Mouse (Mus musculus): ENCODE measurements around the gene 1700010B08Rik.

The 1700010B08Rik gene

DNA sequence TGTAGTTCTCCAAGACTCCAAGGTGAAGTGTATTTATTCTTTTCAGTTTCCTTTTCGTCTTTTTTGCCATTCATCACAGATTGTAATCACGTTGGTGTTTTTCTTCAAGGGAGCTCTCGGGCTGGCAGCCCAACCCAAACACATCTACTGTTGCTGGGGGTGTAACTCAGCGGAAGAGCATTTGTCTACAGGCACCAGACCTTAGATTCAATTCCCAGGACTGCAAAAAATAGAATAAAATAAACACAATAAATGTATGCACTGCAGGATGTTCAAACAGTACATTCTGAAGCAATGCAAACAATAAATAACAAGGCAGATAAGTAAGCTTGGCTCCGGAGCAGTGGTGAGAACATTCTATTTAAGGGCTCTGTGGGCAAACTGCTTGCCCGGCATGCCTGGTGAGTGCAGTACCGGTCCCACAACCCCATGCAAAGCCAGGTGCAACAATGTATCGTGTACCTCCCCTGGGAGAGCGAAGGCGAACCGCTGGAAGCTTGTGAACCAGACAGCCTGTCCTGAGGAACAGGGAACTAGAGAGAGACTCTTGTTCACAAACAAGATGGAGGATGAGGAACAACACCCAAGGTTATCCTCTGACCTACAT is 3.1 kb downstream of the 1700010B08Rik start:
- DNase-seq (ENCODE audit: low spot score in 2 of 2) = no peak

DNA sequence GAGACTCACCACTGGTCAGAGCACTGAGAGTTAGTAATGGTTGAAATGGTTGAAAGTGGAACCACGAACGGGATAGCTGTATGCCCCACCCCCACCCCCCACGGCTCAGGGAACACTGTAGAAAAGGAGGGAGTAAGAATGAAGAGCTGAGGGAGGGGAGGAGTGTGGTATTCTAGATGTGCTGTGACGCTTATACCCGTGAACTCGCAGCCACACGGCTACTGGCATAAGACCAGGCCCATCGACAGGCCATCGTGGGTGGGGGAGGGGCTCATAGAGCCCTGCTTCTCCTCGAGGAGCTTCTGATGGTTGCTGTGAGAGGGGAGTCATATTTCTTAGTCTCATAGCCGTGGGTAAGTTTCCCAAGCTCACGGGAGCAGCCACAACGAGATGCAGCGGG is 5.2 kb downstream of the 1700010B08Rik start:
- DNase-seq (ENCODE audit: low spot score in 2 of 2) = no peak

DNA sequence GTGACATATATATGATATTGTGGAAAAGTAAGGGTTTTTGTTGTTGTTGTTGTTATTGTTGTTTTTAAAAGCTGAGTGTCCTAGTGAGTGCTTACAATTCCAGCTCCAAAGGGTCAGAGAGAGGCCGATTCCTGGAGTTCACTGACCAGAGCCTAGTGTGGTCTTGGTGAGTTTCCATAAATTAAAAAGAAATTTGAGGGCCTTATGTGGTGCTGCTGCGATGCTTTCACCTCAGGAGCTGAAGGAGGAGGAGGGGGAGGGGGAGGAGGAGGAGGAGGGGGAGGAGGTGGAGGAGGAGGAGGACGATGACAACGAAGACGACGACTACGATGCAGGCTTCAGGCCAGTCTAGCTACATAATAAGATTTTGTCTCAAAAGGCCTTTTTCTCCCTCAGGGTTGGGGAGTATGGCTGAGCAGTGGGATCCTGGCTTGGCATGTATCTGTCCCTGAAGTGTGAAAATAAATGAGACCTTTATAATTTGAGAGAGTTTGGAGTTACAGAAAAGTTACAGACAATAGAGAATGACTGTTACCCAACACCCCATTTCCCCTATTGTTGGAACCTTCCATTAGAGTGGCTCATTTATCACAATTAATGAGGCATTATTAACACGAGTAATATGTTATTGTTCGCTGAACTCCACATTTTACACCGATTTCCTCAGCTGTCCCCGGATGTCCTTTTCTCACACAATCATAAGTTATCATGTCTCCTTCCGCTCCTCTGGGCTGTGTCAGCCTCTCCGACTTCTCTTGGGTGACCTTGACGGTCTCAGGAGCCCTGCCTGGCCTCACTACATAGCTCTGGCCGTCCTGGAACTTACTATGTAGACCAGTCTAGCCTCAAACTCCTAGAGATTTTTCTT is 6.0 kb downstream of the 1700010B08Rik start:
- no peak for DNase-seq (ENCODE audit: low spot score in 2 of 2)

DNA sequence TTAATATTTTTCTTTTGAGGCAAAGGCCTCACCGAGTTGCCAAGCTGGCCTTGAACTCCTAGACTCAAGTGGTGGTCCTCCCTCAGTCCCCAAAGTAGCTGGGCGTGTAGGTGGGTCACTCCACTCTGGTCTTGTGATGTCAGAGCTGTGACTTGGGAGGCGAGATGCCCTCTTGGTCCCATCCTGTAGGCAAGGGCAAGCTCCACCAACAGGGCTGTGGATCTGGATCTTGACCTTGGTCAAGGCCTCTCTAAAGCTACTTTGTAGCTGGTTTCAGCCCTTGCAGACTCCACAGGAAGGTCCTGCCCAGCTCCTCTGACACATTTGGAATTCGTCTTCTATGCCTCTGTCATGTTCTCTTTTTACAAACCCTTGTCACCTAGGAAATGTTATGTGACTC is 6.6 kb downstream of the 1700010B08Rik start:
- DNase-seq (ENCODE audit: low spot score in 2 of 2) = no peak

DNA sequence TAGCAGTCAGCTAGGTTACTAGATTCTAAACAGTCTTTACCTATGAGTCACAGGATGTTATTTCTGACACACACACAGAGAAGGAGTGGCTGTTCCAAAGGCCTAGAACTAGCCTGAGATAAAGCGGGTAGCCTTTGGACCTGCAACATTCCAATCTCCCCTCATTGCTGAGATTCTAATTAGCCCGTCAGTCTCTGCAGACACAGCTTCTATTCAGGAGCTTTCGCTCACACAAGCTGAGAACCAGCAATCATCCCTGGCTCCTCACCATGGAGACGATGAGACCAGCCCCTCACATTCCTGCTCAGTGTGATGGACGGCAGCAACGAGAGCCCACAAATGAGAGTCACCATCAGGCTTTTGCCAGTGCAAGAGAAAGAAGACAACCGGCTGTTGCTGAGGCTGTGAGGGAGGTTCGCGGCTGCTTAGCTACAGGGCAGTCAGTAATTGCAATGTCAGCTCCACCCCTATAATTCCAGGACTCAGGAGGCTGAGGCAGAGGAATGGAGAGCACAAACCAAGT is 11.3 kb downstream of the 1700010B08Rik start:
- DNase-seq (ENCODE audit: low spot score in 2 of 2) = peak in 1 of 2 experiments; percentile 11

DNA sequence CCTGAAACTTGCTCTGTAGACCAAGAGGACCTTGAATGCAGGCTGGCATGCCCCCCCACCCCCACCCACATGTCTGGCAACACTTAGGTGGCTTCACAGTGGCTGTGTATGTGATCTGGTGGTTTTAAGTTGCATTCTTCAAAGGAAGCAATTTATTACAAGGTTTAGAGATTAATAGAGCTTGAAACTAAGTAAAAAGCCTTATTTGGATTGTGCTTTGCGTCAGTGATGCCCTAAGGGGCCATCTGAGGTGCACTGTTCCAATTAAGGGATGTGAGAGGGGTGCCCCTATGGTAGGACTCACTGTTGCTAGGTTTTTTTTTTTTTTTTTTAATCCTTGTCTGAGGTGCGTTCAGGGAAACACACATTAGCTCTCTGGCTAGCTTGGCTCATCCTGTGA is 15.2 kb downstream of the 1700010B08Rik start:
- no peak for DNase-seq (ENCODE audit: low spot score in 2 of 2)

DNA sequence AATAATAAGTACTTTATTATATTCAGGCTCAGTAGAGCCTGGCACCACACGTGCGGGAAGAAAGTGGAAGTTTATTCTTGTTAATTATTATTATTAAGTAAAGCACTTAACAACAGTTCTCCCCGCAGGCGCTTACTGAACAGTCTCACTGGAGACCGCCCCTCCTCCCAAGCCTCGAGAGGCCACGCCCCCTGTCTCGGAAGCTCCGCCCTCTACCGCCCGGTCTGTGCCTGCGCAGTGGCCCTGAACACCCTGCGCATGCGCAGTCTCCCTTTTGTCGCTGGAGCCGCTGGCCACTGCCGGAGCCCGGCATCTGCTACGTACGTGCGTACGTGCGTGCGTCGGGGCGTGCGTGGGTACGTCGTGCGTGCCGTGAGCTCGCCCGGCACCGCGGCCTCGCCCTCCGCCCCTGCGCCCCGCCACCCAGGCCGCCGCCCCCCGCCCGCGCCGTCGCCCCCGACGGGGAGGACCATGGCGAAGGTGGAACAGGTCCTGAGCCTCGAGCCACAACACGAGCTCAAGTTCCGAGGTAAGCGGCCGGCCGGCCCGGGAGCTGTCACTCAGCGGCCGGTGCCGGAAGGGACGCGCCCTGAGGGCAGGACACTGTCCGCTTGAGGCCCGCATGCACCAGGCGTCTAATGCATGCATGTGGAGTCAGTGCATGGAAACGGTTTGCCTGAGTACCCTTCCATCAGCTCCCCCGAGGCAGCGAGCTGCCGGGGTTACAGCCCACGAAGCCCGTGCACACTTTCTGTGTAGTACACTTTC is 18.2 kb downstream of the 1700010B08Rik start, which contains the start of gene Vapb:
Gene Vapb, plus strand, starts transcription at position 290 of the 768 bp plus-strand sequence.
- DNase-seq (ENCODE audit: low spot score in 2 of 2) = peak; percentile 96 to 98

DNA sequence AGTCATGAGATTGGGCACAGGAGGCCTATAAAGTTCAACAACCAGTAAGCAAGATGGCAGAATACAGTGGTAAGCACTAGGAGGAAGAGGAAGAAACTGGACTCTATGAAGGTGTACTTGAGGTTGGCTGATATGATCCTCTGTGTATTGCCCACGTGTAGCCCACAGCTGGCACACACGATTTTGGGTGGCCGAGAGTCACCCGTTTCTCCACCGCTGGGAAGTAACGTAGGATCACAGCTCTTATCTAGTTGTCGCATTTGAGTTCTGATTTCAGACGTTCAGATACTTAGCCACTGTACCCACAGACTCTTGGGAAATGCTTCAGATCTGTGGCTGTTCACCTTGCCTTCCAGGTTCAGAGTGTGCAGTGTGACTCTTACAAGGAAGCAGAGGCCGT is 19.0 kb downstream of the 1700010B08Rik start:
- DNase-seq (ENCODE audit: low spot score in 2 of 2) = no peak

DNA sequence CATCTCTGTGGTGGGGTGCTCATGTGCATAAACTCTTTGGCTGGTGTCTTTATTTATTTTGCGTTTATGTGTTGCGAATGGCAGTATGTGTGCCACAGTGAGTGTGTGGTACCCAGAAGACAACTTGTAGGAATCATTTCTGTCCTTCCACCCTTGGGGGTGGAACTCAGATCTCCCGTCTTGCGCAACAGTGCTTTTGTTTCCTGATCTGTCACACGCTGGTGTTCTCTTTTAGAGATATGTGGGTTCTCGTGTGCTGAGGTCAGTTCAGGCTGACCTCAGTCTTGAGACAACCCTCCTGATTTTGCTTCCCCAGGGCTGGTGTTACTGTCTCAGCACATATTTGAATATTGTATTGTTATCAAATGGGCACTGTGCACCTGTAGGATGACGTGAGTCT is 19.9 kb downstream of the 1700010B08Rik start:
- no peak for DNase-seq (ENCODE audit: low spot score in 2 of 2)

DNA sequence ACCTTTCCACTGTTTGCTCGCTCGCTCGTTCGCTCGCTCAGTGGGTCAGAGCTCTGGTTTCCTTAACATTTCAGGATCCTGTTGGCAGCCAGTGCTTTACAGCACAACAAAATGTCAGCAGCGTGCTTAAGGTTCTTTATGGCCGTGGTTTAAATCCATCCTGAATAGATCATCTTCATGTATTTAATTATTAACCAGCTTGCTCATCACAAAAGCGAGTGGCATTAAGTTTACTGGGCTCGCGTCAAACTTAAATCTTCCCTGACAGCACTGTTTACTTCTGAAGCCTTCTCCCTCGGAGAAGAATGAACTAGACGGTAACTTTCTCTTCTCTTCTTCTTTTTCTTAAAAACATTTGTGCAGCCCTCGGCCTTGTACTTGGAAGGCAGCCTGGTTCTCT is 22.9 kb downstream of the 1700010B08Rik start:
- no peak for DNase-seq (ENCODE audit: low spot score in 2 of 2)

DNA sequence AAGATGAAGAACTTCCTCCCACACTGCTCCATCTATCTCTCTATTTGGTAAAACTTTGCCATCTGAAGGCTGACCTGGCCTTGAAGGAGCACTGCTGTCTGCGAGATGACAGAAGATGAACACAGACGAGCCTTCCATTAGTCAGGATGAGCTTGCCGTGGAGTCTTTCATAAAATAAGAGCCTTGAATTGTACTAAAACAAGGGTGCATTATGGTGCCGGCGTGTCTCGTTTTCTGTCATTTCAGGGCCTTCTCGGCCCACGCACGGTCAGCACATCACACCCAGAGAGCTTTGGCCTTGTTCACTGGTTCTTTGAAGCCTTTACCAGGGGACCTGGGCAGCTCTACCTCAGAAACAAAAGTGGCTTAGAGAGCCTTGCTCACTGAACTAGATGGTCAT is 23.5 kb downstream of the 1700010B08Rik start:
- no peak for DNase-seq (ENCODE audit: low spot score in 2 of 2)

DNA sequence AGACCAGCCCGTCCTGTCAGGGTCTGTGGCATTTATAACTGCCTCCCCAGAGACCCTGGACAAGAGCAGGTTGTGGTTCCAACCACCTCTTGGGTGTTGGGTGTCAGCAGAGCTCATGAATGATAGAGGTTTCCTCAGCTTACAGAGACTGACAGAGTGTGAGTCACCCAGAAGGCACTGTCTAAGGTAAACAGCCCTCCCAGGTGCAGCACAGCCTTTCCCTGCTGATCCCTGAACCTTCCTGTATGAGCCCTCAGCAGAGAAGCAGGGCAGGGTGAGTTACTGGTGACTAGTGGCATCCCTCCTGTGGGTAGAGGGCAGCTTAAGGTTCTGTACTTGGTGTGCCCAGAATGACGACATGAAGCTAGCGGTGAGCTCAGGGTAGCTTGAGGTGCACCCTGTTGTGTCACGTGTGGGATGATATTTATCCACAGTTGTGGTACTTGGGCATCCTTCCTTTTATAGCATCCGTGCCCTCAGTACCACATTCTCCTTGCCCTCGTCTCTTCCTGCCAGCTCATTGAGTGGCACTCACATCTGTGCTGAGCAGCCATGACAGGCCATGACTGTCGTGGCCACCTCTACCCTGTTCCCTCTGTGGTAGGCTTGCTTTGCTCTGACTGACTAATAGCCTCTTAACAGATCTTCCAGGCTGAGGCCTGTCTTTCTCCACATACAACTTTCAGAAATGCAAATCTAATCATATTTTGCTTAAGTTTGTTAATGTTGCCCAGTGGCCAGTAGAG is 25.0 kb downstream of the 1700010B08Rik start:
- no peak for DNase-seq (ENCODE audit: low spot score in 2 of 2)

DNA sequence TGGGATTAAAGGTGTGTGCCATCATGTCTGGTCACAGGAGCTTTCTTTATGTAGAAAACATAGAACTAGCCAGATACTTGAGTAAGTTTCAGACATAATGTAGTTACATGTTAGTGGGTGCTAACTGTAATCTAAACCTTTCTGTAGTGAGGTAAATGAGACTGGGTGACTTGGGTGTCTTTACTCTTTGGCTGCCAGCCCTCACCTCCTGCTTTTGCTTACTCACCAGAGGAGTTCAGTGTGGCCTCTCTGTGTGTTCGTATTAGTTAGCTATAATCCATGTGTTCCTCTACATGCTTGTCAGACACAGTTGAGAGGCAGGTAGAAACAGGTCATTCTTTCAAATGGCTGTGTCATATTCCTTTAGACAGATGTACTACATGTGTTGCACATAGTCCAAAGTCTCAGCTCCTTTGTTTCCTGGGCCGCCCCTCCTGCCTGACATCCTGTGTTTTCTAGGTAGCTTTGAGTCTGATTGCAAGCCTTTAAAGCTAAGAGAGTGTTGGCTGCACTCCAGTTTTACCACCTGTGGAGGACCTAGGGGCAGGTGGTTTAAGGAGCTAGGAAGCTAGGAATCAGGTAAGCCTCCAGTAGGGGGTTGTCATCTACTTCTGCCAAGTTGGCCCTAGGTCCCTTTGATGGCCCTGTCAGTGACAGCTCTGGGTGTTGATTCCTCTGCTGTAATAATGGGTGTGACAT is 29.9 kb downstream of the 1700010B08Rik start:
- DNase-seq (ENCODE audit: low spot score in 2 of 2) = no peak

DNA sequence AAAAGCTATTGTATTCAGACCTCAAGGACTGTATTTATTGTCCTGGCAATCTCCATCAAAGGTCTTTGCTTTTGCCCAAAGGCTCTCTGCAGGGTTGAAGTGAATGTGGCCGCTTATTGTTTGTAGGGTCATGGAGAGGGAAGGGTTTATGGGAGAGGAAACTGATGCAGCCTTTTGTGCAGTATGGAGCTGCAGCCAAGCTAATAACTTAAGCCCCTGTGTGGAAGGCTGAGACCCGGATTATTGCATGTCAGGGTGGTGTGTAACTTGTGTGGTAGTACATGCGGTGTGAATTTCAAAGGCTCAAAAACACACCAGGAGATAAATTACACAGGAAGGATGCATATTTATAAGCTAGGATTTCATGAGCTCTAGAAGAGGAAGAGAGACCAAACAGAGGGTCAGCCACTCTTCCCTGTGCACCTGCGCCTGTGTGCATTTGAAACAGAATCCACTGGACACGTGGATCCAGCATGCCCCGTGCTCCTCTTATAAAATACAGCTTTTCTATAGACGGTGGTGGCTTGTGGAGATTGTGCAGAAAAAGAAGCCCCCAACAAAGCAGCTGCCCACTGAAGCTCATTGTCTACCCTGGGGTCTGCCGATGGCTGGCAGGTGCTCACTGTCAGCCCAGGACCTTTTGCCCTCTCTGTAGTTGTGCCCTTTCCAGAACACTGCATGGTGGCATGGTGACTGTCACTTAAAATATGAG is 36.4 kb downstream of the 1700010B08Rik start:
- DNase-seq (ENCODE audit: low spot score in 2 of 2) = no peak

DNA sequence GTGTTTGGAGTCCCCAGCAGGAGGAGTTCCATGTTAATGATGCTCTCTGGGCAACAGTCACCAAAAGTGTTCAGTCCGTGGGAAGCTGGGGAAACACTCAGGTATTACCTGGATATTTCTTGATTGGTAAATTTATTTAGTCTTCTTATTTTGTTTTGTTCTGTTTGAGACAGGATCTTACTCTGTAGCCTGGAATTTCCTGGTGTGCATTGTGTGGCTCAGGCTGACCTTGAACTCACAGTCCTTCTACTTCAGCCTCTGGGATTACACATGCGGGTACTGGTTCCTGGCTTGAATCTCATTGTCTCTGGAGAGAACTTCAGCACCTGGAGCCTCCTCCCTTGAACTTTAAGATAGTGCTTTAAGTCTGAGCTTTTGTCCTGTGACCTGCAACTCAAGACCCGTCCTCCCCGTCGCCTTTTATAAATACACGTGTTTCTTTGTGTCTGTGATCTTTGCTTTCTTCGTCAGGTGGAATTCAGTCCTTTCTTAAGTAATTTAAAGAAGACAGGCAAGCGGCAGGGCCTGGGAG is 38.5 kb downstream of the 1700010B08Rik start:
- no peak for DNase-seq (ENCODE audit: low spot score in 2 of 2)

DNA sequence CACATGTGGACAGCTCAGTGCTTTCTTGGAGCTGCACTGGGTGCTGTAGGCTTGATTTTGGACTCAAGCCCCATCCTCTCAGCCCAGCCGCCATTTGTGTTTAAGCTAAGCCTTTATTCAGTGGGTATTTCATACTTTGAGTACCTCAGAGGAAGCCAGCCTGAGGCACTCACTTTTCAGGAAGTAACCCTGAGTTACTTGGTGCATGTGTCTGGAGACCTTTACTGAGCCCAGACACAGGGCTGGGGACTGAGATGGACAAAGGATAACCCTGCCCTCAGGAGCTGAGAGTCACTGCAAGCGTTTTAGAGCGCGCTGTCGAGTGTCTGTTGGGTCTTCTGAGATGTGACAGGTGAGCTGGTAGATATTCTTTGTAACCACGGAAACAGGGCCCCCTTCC is 41.4 kb downstream of the 1700010B08Rik start:
- DNase-seq (ENCODE audit: low spot score in 2 of 2) = no peak

DNA sequence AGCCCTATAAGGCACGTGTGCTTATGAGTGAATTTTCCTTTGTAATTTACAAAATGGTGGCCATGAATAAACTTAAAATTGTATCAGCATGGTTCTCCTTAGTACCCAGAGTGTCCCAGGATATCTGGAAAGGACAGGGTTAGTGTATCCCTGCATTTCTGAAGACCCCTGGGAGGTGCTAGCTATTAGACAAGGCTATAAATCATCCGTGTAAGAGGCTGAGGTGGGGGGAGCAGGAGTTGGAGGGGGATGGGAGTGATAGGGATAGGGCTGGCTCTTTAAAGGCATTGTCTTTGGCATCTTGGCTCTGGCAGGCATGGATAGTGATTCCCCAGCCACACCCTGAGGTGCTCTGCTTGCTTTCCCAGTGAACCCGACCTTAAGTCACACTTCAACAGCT is 45.4 kb downstream of the 1700010B08Rik start:
- no peak for DNase-seq (ENCODE audit: low spot score in 2 of 2)

DNA sequence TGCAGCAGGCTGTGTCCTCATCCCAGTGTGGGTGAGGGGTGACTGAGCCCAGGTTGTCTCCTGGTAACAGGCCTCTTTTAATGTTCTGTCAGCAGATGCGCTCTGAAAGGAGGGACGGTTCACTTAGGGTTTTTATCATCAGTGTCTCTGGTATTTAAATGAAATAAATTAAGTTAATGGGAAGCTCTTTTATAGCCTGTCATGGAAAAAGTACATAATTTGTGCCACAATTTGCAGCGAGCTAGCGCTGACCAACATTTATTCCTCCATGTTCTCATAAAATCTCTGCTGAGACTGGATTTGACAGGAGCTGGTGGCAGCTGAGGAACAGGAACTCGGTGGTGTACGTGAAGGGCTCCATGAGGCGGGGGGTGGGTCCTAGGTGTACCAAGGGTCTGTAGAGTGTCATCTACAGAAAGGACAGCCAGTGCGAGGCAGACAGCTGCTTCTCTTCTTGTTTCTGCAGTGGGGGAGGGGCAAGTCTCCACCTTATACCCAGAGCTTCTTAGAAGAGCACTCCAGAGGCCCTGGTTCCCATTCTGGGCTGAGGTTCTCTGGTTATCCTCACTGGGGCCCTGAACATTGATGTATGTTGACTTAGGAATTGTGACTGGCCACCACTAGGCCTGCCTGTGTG is 48.9 kb downstream of the 1700010B08Rik start:
- DNase-seq (ENCODE audit: low spot score in 2 of 2) = no peak

DNA sequence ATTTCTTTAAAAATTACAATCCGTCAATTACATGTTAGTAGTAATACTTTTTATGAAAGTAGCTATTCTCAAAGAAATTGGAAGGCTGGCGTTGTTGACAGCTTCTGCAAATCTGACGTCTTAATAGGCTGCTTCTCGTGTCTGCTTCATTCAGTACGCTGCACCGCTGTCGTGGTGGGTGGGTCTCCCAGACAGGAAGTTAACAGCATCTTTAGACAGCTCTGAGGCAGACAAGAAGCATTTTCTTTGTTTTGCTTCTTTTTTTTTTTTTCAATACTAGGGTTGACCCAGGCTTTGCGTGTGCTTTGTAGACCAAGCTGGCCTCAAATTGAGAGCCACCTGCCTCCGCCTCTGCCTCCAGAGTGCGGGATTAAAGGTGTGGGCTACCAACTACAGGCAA is 50.0 kb downstream of the 1700010B08Rik start:
- no peak for DNase-seq (ENCODE audit: low spot score in 2 of 2)

DNA sequence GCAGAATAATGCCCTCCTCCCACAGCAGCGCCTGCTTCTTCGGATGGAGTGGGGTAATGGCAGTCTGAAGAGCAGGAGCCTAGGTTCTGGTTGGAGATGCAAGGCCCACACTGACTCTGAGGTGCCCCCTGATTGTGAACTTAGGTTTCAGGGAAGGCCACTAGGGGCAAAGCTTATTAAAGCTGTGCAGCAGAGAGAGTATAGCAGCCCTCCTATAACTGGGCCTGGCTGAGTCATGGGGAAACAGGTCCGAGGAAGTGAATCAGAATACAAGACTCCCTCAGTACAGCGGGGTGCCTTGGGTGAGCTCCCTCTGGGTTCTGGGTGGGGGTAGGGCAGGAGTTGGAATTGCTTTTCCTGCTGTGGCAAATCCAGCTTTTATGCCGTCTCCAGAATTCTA is 51.4 kb downstream of the 1700010B08Rik start:
- no peak for DNase-seq (ENCODE audit: low spot score in 2 of 2)
